Mouse (Mus musculus) hindbrain, postnatal 0 days (tissue): Measurements from ENCODE around the gene Pcdh19. TPM values are rescaled to one million over a fixed set of nuclear protein-coding genes. Genes with fewer than 3 reads are reported as not detected.
A peak's percentile ranks its signal among the peaks of the same experiment; 100 is the strongest.

ENCODE experiments used
- ATAC-seq: fragments of 200-750 bp; cut with Nextera tagmentation; 2 replicates; pipeline ENCODE4 v1.8.0; 2017; ENCODE audit warnings: mild to moderate bottlenecking, moderate TSS enrichment, moderate library complexity
- DNase-seq: peaks from one replicate; pipeline ENCODE4 v3.0.0-alpha.2; 2015; ENCODE audit warnings: low spot score
- H3K27ac ChIP-seq: fragments of 300-500 bp; sonication (generic); 2 replicates; pipeline ENCODE4 v1.5.1; 2014; ENCODE audit warnings: mild to moderate bottlenecking
- H3K27me3 ChIP-seq: fragments of 300-500 bp; sonication (generic); 2 replicates; pipeline ENCODE4 v1.6.1; 2014; ENCODE audit warnings: low read length, mixed read lengths; ENCODE audit not compliant: insufficient read depth
- H3K36me3 ChIP-seq: fragments of 300-500 bp; sonication (generic); 2 replicates; pipeline ENCODE4 v1.6.1; 2014; ENCODE audit warnings: low read length, mixed read lengths; ENCODE audit not compliant: insufficient read depth
- H3K4me1 ChIP-seq: fragments of 300-500 bp; sonication (generic); 2 replicates; pipeline ENCODE4 v1.6.1; 2014; ENCODE audit warnings: antibody characterized with exemption, low read length, mixed read lengths; ENCODE audit not compliant: insufficient read depth
- H3K4me2 ChIP-seq: fragments of 300-500 bp; sonication (generic); 2 replicates; pipeline ENCODE4 v1.6.1; 2014; ENCODE audit warnings: low read depth, mild to moderate bottlenecking, low read length, moderate library complexity, mixed read lengths
- H3K4me3 ChIP-seq: fragments of 300-500 bp; sonication (generic); 2 replicates; pipeline ENCODE4 v1.5.1; 2014; ENCODE audit warnings: low read length
- H3K9ac ChIP-seq: fragments of 300-500 bp; sonication (generic); replicated peaks from 2 replicates; pipeline ENCODE4 v1.6.1; 2014; ENCODE audit warnings: mild to moderate bottlenecking, low read length, moderate library complexity, mixed read lengths
- H3K9me3 ChIP-seq: fragments of 300-500 bp; sonication (generic); 2 replicates; pipeline ENCODE4 v1.6.1; 2016; ENCODE audit warnings: low read length, mixed read lengths
- CTCF ChIP-seq: IDR thresholded peaks from 2 replicates; pipeline ENCODE4 v1.5.1; 2016; ENCODE audit warnings: antibody characterized with exemption, control low read depth, low read depth
- WGBS: fragments of 180-500 bp; shearing (Covaris S2); extraction: QIAGEN DNeasy Blood & Tissue Kit; methylation state at CpG from one replicate; pipeline ENCODE4 v1.1.7; 2014; 5-methylcytosine and 5-hydroxymethylcytosine counted together
- polyA plus RNA-seq: library from polyadenylated mRNA; unstranded; fragments of >200 nt; fragmentation: Nextera tagmentation; extraction: Ambion mirVana; gene quantifications from 2 replicates; pipeline ENCODE4 v1.2.1, GENCODE M21; 2015
- total RNA-seq: library from RNA; depleted of rRNA; stranded (reverse); fragments of >200 nt; gene quantifications from 2 replicates; pipeline ENCODE4 v1.2.3, GENCODE M21; 2014; rRNA removed

Pcdh19 gene
- total and polyA plus RNA-seq, 2 experiments from 2014 or later = 19.7 to 41.4 TPM

- H3K27me3 ChIP-seq = no peaks in the 10 kb centered on the region
- ATAC-seq = no peak
Observed at GRCm38 (mm10) chrX:133601195-133601594, 87.6 kb downstream of the Pcdh19 start.

GRCm38 (mm10) chrX:133575601-133576382 lies 113.0 kb downstream of the Pcdh19 start:
- WGBS = 55% methylated on average over 4 of the region's 4 CpGs
- Histone ChIP-seq H3K27ac (no peak overlapping the region), H3K4me3 (no peak overlapping the region), H3K4me1 (no peaks in the 10 kb centered on the region), H3K4me2 (no peak overlapping the region), H3K9ac (no peak overlapping the region), H3K36me3 (no peaks in the 10 kb centered on the region), H3K27me3 (no peaks in the 10 kb centered on the region), H3K9me3 (no peaks in the 10 kb centered on the region)
- ATAC-seq (peak; percentile 63; the same call in 1 of the 2 replicates), DNase-seq (peak; percentile 39)
- TF ChIP-seq CTCF = no peak

More at GRCm38 (mm10) chrX:133601195-133601594, 87.6 kb downstream of the Pcdh19 start:
- H3K36me3 ChIP-seq = no peaks in the 10 kb centered on the region
- no peaks in the 10 kb centered on the region for H3K4me1 ChIP-seq
- TF ChIP-seq CTCF = no peak
- no peak overlapping the region for H3K9ac ChIP-seq
- H3K9me3 ChIP-seq = no peaks in the 10 kb centered on the region
- no peak overlapping the region for H3K27ac ChIP-seq
- DNase-seq = no peak
- no peak overlapping the region for H3K4me2 ChIP-seq
- WGBS = 67% methylated on average over 2 of the region's 2 CpGs
- no peak overlapping the region for H3K4me3 ChIP-seq

- Histone ChIP-seq H3K27me3 (no peaks in the 10 kb centered on the region), H3K9me3 (no peaks in the 10 kb centered on the region), H3K36me3 (no peaks in the 10 kb centered on the region), H3K9ac (no peak overlapping the region), H3K4me2 (no peak overlapping the region), H3K27ac (no peak overlapping the region), H3K4me3 (no peak overlapping the region), H3K4me1 (no peaks in the 10 kb centered on the region)
- no peak for TF ChIP-seq CTCF
- WGBS = 75% methylated on average over 2 of the region's 2 CpGs
- no peak for DNase-seq
- ATAC-seq = no peak
Observed at GRCm38 (mm10) chrX:133565355-133565754, 123.4 kb downstream of the Pcdh19 start.

Other genes starting within 250 kb of the Pcdh19 start
- not detected in 2 replicates for gene Tnmd, start 162.0 kb upstream of the Pcdh19 start, total RNA-seq
- 1.1 and 1.2 TPM in 2 replicates for gene Tnmd, start 162.0 kb upstream of the Pcdh19 start, polyA plus RNA-seq
- gene Tspan6, start 209.4 kb upstream of the Pcdh19 start, total RNA-seq = 149 and 156 TPM in 2 replicates
- gene Tspan6, start 209.4 kb upstream of the Pcdh19 start, polyA plus RNA-seq = 262 and 267 TPM in 2 replicates
- 1.7 and 2.3 TPM in 2 replicates for gene Srpx2, start 219.4 kb upstream of the Pcdh19 start, total RNA-seq
- gene Srpx2, start 219.4 kb upstream of the Pcdh19 start, polyA plus RNA-seq = 1.1 and 1.6 TPM in 2 replicates